Mouse (Mus musculus): ENCODE measurements around the gene Ccdc130.
"Not testable (repeated sequence)": the region's sequence is repeated elsewhere in the genome, so short reads cannot be mapped to it uniquely, and the experiment has no call there.

Gene Ccdc130

GRCm38 (mm10) chr8:84269950-84270773, at the start of gene Ccdc130:
TSS of gene Ccdc130 (minus strand) at chr8:84270380.
- Histone ChIP-seq H3K27me3 (ENCODE audit: control insufficient read depth, insufficient read depth, low read length, poor library complexity, severe bottlenecking) (no peaks in the 10 kb centered on the region), H3K36me3 (ENCODE audit: control insufficient read depth, insufficient read depth, low read length, poor library complexity, severe bottlenecking) (peaks cover 6% of the 10 kb centered on the region)
- peak; percentile 100 for DNase-seq (ENCODE audit: low read depth, low spot score)

- DNase-seq (ENCODE audit: low read depth, low spot score) = no peak
- Histone ChIP-seq H3K27me3 (ENCODE audit: control insufficient read depth, insufficient read depth, low read length, poor library complexity, severe bottlenecking) (no peaks in the 10 kb centered on the region), H3K36me3 (ENCODE audit: control insufficient read depth, insufficient read depth, low read length, poor library complexity, severe bottlenecking) (no peaks in the 10 kb centered on the region)
Measured at GRCm38 (mm10) chr8:84308376-84308775, 38.2 kb upstream of the Ccdc130 start.

DNA sequence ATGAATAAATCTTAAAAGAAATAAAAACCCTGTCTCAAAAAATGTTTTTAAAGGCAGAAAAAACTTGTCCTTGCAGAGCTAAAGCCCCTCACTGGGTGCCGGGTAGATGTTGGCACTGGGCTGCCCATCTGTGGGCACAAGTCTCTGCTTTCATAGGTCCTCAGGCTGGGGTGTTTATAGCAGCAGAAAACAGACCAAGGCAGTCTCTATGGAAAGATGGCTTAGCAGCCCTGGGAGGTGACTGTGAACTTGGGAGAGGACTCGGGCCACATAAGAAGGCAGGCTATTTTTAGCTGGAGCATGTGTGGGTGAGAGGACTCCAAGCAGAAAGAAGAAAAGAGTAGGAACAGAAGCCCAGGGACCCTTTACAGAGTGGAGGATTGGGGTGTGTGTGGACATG, 33.8 kb upstream of the Ccdc130 start:
- DNase-seq (ENCODE audit: low read depth, low spot score) = no peak
- H3K27me3 ChIP-seq (ENCODE audit: control insufficient read depth, insufficient read depth, low read length, poor library complexity, severe bottlenecking) = no peaks in the 10 kb centered on the region
- H3K36me3 ChIP-seq (ENCODE audit: control insufficient read depth, insufficient read depth, low read length, poor library complexity, severe bottlenecking) = no peaks in the 10 kb centered on the region; the same call in 1 of the 2 replicates

DNA sequence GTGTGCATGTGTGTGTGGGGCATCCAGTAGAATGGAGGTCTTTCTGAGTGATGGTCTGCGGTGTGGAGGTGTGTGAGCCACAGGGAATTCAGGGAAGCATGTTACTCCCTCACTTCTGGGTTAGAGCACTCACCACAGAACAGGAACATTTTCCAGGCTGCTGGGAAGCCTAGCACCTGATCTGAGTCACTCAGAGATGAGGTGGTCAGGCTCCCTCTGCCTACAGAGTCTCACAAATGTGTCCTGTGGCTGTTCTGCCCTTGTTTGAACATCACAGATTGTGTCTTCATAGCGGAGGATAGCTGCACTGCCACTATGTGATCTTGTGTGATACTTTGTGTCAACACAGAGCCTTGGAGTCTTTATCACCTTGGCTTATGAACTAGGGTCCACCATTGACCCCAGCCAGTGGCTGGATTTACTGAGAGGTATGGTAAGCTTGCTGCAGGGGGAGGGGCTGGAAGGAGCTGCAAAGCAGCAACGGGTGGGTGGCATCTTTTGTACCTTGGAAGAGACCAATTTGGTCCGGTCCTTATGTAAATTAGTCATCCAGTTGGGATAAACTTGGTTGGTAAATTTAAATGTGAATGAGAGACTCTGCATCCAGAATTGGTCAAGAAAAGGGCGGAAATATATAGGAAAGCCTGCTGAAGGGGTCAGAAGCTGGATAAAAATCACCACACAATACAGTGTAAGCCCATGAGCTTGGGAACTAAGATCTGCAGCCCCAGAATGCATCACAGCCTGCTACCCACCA, 27.0 kb upstream of the Ccdc130 start:
- DNase-seq (ENCODE audit: low read depth, low spot score) = no peak
- Histone ChIP-seq H3K27me3 (ENCODE audit: control insufficient read depth, insufficient read depth, low read length, poor library complexity, severe bottlenecking) (no peaks in the 10 kb centered on the region; the same call in 1 of the 2 replicates), H3K36me3 (ENCODE audit: control insufficient read depth, insufficient read depth, low read length, poor library complexity, severe bottlenecking) (no peaks in the 10 kb centered on the region; the same call in 1 of the 2 replicates)

GRCm38 (mm10) chr8:84291688-84292087, 21.5 kb upstream of the Ccdc130 start:
- Histone ChIP-seq H3K27me3 (ENCODE audit: control insufficient read depth, insufficient read depth, low read length, poor library complexity, severe bottlenecking) (no peaks in the 10 kb centered on the region), H3K36me3 (ENCODE audit: control insufficient read depth, insufficient read depth, low read length, poor library complexity, severe bottlenecking) (no peaks in the 10 kb centered on the region)
- peak; percentile 76 for DNase-seq (ENCODE audit: low read depth, low spot score)

- Histone ChIP-seq H3K36me3 (ENCODE audit: control insufficient read depth, insufficient read depth, low read length, poor library complexity, severe bottlenecking) (no peaks in the 10 kb centered on the region), H3K27me3 (ENCODE audit: control insufficient read depth, insufficient read depth, low read length, poor library complexity, severe bottlenecking) (no peaks in the 10 kb centered on the region)
- no peak for DNase-seq (ENCODE audit: low read depth, low spot score)
Measured at GRCm38 (mm10) chr8:84291086-84291485, 20.9 kb upstream of the Ccdc130 start.

GRCm38 (mm10) chr8:84288892-84289291, 18.7 kb upstream of the Ccdc130 start:
- no peaks in the 10 kb centered on the region for H3K27me3 ChIP-seq (ENCODE audit: control insufficient read depth, insufficient read depth, low read length, poor library complexity, severe bottlenecking)
- DNase-seq (ENCODE audit: low read depth, low spot score) = peak; percentile 29
- no peaks in the 10 kb centered on the region for H3K36me3 ChIP-seq (ENCODE audit: control insufficient read depth, insufficient read depth, low read length, poor library complexity, severe bottlenecking)

- not testable (repeated sequence) for H3K27me3 ChIP-seq (ENCODE audit: control insufficient read depth, insufficient read depth, low read length, poor library complexity, severe bottlenecking); H3K36me3 ChIP-seq (ENCODE audit: control insufficient read depth, insufficient read depth, low read length, poor library complexity, severe bottlenecking)
- peak; percentile 69 for DNase-seq (ENCODE audit: low read depth, low spot score)
Measured at GRCm38 (mm10) chr8:84285665-84286064, 15.5 kb upstream of the Ccdc130 start.

DNA sequence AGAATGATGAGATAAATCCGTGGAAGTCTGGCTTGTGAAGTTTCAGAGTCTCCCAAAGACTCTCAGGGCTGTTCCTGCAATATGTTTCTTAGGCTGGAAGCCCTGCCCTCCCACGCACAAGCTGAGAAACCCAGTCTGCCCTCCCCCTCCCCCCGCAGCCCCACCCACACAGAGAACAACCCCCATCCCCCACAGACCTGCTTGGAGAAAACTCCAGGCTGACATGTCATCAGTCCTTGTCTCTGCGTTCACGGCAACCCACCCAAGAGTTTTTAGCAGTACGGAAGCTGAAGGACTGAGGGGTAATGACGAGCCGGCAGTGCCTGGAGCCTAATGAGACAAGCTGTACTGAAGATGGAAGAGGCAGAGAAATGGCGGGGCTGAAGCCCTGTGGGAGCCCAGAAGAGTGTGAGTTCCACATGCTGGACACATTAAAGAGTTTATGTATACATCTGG, 14.5 kb upstream of the Ccdc130 start:
- Histone ChIP-seq H3K27me3 (ENCODE audit: control insufficient read depth, insufficient read depth, low read length, poor library complexity, severe bottlenecking) (no peaks in the 10 kb centered on the region), H3K36me3 (ENCODE audit: control insufficient read depth, insufficient read depth, low read length, poor library complexity, severe bottlenecking) (no peaks in the 10 kb centered on the region)
- DNase-seq (ENCODE audit: low read depth, low spot score) = no peak

GRCm38 (mm10) chr8:84280777-84281176, 10.6 kb upstream of the Ccdc130 start:
- H3K36me3 ChIP-seq (ENCODE audit: control insufficient read depth, insufficient read depth, low read length, poor library complexity, severe bottlenecking) = no peaks in the 10 kb centered on the region
- no peaks in the 10 kb centered on the region for H3K27me3 ChIP-seq (ENCODE audit: control insufficient read depth, insufficient read depth, low read length, poor library complexity, severe bottlenecking)
- no peak for DNase-seq (ENCODE audit: low read depth, low spot score)

DNA sequence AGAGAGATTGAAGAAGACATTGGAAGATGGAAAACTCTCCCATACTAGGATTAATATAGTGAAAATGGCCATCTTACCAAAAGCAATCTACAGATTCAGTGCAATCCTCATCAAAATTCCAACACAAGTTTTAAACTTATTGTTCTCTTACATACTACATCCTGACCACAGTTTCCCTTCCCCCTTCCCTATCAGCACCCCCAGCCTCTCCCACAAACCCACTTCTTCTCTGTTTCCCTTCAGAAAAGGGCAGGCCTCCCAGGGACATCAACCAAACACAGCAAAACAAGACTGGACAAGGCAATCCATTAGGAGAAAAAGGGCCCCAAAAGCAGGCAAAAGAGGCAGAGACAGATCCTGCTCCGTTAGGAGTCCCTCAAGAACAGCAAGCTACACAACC, 6.3 kb upstream of the Ccdc130 start:
- Histone ChIP-seq H3K36me3 (ENCODE audit: control insufficient read depth, insufficient read depth, low read length, poor library complexity, severe bottlenecking) (no peaks in the 10 kb centered on the region), H3K27me3 (ENCODE audit: control insufficient read depth, insufficient read depth, low read length, poor library complexity, severe bottlenecking) (no peaks in the 10 kb centered on the region)
- no peak for DNase-seq (ENCODE audit: low read depth, low spot score)

DNA sequence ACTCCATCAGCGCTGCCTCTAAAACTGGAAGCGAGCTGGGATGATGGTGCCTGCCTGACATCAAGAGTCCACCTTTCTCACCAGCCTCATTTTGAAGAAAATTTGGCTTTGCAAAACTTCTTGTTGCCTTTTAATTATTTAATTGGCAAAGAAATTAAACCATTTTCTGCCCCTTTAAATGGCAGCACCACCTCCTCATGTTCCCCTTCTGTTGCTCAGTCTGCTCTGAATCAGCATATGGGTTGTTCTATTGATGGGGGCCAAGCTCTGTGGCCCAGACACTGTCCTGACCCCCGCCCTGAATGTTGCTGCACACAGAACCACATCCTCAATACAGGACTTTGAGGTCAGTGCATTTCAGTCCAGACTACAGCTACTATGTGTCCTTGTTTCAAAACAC, 3.8 kb upstream of the Ccdc130 start:
- DNase-seq (ENCODE audit: low read depth, low spot score) = no peak
- Histone ChIP-seq H3K36me3 (ENCODE audit: control insufficient read depth, insufficient read depth, low read length, poor library complexity, severe bottlenecking) (no peaks in the 10 kb centered on the region; the same call in 1 of the 2 replicates), H3K27me3 (ENCODE audit: control insufficient read depth, insufficient read depth, low read length, poor library complexity, severe bottlenecking) (no peaks in the 10 kb centered on the region)

DNA sequence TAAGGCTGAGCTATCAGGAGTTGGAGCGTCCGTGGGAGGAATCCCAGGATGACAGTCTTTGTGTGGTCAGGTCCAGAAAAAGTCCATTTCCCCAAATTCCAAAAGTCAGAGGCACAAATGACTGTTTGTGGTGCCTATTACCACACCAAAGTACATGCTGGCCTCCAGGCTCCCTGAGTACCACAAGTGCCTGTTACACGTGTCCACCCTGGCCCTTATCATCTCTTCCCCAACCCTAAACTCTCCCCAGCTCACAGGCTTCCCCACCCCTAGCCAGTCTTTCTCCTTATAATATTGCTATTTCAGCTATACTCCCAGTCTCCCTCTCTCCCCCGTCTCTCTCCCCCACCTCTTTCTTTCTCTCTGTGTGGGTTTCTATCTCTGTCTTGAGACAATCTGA, 2.1 kb upstream of the Ccdc130 start:
- Histone ChIP-seq H3K36me3 (ENCODE audit: control insufficient read depth, insufficient read depth, low read length, poor library complexity, severe bottlenecking) (no peaks in the 10 kb centered on the region; the same call in 1 of the 2 replicates), H3K27me3 (ENCODE audit: control insufficient read depth, insufficient read depth, low read length, poor library complexity, severe bottlenecking) (no peaks in the 10 kb centered on the region)
- no peak for DNase-seq (ENCODE audit: low read depth, low spot score)

GRCm38 (mm10) chr8:84261098-84261497, 9.1 kb downstream of the Ccdc130 start:
- DNase-seq (ENCODE audit: low read depth, low spot score) = no peak
- H3K36me3 ChIP-seq (ENCODE audit: control insufficient read depth, insufficient read depth, low read length, poor library complexity, severe bottlenecking) = peaks cover 14% of the 10 kb centered on the region
- H3K27me3 ChIP-seq (ENCODE audit: control insufficient read depth, insufficient read depth, low read length, poor library complexity, severe bottlenecking) = no peaks in the 10 kb centered on the region
